Mouse (Mus musculus): Measurements from ENCODE around the gene Bicd2. TPM values are rescaled to one million over a fixed set of nuclear protein-coding genes. Genes with fewer than 3 reads are reported as not detected.
"Not testable (repeated sequence)": the region's sequence is repeated elsewhere in the genome, so short reads cannot be mapped to it uniquely, and the experiment has no call there.

The Bicd2 gene
- total RNA-seq, 2 experiments from 2014 or later: 47.1 to 53.5 TPM

GRCm38 (mm10) chr13:49356090-49356489, 14.7 kb downstream of the Bicd2 start:
- DNase-seq (ENCODE audit: extremely low spot score in 1 of 2, low spot score in 1 of 2): no peak

GRCm38 (mm10) chr13:49357367-49358026, 16.1 kb downstream of the Bicd2 start:
- no peak for DNase-seq (ENCODE audit: extremely low spot score in 1 of 2, low spot score in 1 of 2)

- no peak for DNase-seq (ENCODE audit: extremely low spot score in 1 of 2, low spot score in 1 of 2)
Observed at GRCm38 (mm10) chr13:49358184-49358583, 16.8 kb downstream of the Bicd2 start.

- no peak for DNase-seq (ENCODE audit: extremely low spot score in 1 of 2, low spot score in 1 of 2)
Observed at GRCm38 (mm10) chr13:49360906-49361406, 19.6 kb downstream of the Bicd2 start.

DNA sequence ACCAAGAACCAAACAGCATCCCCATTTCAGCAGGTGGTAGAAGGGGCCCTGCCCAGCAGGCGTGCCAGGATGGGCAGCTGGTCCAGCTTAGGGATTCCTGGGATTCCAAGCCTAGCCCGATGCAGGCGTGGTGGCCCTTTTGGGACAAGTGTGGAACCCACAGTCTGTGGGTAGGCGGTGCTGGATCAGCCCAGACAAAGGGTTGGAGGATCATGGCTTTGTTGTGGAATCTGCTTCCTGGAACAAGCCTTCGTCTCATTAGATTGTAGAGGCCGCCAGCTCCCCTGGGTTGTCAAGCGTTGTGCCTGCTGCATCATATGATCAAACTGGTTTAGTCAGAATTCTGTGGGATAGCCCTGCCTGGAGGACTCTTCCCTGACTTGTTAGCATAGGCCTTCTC, 21.0 kb downstream of the Bicd2 start:
- no peak for DNase-seq (ENCODE audit: extremely low spot score in 1 of 2, low spot score in 1 of 2)

DNA sequence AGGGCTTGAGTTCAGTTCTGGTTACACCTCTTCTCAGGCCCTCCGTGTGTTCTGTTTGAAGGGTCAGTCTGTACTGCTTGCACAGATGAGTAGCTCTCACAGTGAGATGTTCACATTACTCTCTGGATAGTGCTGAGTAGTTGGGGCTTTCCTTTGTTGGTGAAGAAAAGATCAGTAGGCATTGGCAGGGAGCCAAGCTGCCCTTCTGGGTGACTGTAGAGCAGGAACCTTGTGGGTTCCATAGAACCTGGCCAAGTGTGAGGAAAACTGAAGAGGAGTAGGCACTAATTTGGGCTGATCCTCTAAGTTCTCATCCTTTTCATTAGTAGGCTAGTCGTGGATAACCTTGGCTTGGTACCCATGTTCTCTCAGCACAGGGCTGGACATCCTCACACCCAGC, 21.4 kb downstream of the Bicd2 start:
- DNase-seq (ENCODE audit: extremely low spot score in 1 of 2, low spot score in 1 of 2): no peak

DNA sequence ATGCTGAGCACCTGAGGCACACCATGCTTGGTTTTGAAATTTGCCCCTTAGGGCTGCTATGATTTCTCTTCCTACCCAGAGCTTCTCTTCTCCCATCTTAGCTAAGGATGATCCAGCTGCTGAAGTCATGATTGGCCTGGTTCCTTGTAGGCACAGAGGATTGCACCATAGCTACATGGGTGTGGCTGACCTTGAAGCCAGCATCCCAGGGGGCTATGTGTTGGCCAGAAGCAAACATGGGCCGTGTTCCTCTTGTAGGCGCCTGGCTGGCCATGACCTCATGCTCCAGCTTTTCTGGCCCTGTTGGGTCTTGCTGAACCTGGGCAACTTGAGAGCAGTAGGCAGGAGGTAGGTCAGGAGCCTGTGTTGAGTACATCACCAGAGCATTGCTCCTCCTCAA, 23.3 kb downstream of the Bicd2 start:
- no peak for DNase-seq (ENCODE audit: extremely low spot score in 1 of 2, low spot score in 1 of 2)

DNA sequence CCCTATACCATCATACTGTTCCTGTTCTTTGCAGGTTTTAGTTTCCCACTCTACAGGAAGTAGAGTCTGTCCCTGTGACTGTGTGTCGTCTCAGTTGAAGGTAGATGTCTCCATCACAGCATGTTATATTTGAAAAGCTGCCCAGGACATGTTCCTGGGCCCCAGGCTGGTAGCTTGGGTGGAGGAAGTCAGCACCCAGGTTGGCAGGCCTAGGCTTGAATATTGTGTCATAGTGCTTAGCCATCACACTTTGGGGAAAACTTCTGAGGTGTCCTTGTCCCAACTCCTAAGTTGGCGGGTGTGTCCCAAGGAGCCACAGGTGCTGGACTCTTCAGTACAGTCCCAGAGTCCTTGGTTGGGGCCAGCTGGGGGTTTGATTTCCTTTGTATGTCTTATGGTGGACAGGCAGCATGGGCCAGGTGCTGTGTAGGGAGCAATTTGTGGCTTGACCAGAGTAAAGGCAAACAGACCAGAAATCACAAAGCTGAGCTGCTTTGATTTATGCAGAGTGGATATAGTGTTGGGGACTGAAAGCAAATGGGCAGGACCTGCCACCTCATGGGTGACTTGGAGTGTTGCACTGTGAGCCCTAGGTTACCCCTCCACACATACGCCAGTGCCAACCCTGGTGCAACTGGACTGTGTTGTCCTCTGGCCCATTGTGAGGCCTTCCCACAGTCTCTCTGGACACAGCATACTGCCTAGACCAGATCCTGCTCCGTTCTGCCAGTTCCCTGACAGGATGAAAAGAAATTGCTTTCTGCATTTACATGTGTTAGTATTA, 26.5 kb downstream of the Bicd2 start:
- DNase-seq (ENCODE audit: extremely low spot score in 1 of 2, low spot score in 1 of 2): no peak

DNA sequence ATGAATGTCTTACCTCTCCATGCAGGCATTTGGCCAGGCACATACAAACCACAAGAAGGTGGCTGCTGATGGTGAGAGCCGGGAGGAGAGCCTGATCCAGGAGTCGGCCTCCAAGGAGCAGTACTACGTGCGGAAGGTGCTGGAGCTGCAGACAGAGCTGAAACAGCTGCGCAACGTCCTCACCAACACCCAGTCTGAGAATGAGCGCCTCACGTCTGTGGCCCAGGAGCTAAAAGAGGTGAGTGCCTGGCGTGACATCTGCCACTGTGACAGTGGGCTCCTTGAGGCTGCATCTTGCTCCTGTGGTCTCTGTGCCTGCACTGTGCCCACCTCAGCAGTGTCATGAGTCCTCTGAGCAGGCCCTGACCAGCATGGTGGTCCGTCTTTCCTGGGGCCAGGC, 28.0 kb downstream of the Bicd2 start:
- DNase-seq (ENCODE audit: extremely low spot score in 1 of 2, low spot score in 1 of 2): no peak

- not testable (repeated sequence) for DNase-seq (ENCODE audit: extremely low spot score in 1 of 2, low spot score in 1 of 2)
Observed at GRCm38 (mm10) chr13:49370216-49370615, 28.8 kb downstream of the Bicd2 start.

GRCm38 (mm10) chr13:49370916-49371315, 29.5 kb downstream of the Bicd2 start:
- DNase-seq (ENCODE audit: extremely low spot score in 1 of 2, low spot score in 1 of 2): not testable (repeated sequence)

DNA sequence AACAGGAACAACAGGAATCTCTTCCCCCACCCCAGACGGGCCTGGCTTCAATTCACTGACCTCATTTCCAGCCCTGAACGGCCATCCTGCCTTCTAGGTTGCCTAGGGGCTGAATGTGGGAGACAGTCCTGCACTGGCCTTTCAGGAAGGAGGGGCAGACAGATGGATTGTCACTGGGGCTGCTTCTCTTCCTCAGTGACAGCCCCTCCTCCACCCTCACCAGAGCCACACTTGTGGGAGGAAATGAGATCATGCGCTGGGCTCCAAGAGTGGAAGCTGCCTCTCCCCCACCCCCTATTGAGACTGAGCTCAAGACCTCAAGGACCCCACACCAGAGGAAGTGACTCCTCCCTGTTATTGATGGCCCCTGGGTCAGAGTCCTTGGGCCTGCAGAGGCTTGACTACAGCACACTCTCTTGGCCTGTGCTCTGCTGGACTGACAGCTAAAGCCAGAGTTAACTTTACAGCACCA, 30.1 kb downstream of the Bicd2 start:
- no peak for DNase-seq (ENCODE audit: extremely low spot score in 1 of 2, low spot score in 1 of 2)

- DNase-seq (ENCODE audit: extremely low spot score in 1 of 2, low spot score in 1 of 2): no peak
Observed at GRCm38 (mm10) chr13:49372370-49373060, 31.1 kb downstream of the Bicd2 start.

GRCm38 (mm10) chr13:49374304-49374703, 32.9 kb downstream of the Bicd2 start:
- no peak for DNase-seq (ENCODE audit: extremely low spot score in 1 of 2, low spot score in 1 of 2)

- no peak for DNase-seq (ENCODE audit: extremely low spot score in 1 of 2, low spot score in 1 of 2)
Observed at GRCm38 (mm10) chr13:49374730-49375129, 33.3 kb downstream of the Bicd2 start.

DNA sequence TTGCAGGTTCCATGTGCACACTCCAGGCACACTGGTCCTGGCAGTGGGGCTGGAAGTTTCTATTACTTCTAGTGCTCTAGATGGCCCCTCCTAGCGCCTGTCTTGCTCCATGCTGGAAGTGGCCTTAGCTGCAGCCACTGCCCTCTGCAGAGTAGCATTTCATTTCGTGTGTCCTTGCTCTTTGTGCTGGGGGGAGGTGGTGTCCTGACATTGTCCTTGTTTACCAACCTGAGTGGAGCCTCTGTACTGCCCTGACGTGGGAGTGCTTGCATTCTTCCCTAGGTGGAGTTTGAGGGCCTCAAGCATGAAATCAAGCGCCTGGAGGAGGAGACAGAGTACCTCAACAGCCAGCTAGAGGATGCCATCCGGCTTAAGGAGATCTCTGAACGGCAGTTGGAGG, 36.2 kb downstream of the Bicd2 start:
- DNase-seq (ENCODE audit: extremely low spot score in 1 of 2, low spot score in 1 of 2): no peak

DNA sequence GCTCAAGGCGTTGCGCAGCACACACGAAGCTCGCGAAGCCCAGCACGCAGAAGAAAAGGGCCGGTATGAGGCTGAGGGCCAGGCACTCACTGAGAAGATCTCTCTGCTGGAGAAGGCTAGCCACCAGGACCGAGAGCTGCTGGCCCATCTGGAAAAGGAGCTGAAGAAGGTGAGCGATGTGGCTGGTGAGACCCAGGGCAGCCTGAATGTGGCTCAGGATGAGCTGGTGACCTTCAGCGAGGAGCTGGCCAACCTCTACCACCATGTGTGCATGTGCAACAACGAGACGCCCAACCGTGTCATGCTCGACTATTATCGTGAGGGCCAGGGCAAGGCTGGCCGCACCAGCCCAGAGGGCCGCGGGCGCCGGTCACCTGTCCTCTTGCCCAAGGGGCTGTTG, 37.9 kb downstream of the Bicd2 start:
- no peak for DNase-seq (ENCODE audit: extremely low spot score in 1 of 2, low spot score in 1 of 2)

GRCm38 (mm10) chr13:49381230-49381629, 39.8 kb downstream of the Bicd2 start:
- DNase-seq (ENCODE audit: extremely low spot score in 1 of 2, low spot score in 1 of 2): peak; percentile 78 to 96

GRCm38 (mm10) chr13:49382997-49383396, 41.6 kb downstream of the Bicd2 start:
- DNase-seq (ENCODE audit: extremely low spot score in 1 of 2, low spot score in 1 of 2): no peak

- no peak for DNase-seq (ENCODE audit: extremely low spot score in 1 of 2, low spot score in 1 of 2)
Observed at GRCm38 (mm10) chr13:49384751-49385463, 43.5 kb downstream of the Bicd2 start.

All from layer of hippocampus, postnatal 25 days (tissue).